Mouse (Mus musculus) limb, embryonic 14.5 days (tissue): ENCODE results near the gene Hnrnph2. TPM values are rescaled to one million over a fixed set of nuclear protein-coding genes. Genes with fewer than 3 reads are reported as not detected.

Source experiments
- ATAC-seq: fragments of 200-750 bp; cut with Nextera tagmentation; 2 replicates; pipeline ENCODE4 v1.8.0; 2017; ENCODE audit warnings: low read depth, moderate number of reproducible peaks, moderate TSS enrichment; ENCODE audit not compliant: low FRiP score
- DNase-seq: peaks from one replicate; pipeline ENCODE4 v3.0.0-alpha.2; 2015; ENCODE audit warnings: low spot score
- H3K27ac ChIP-seq: fragments of 300-500 bp; sonication (generic); replicated peaks from 2 replicates; pipeline ENCODE4 v1.5.1; 2014; ENCODE audit warnings: low read depth, mild to moderate bottlenecking, low read length, moderate library complexity, mixed read lengths
- H3K27me3 ChIP-seq: fragments of 300-500 bp; sonication (generic); 2 replicates; pipeline ENCODE4 v1.6.1; 2014; ENCODE audit warnings: low read length, mixed read lengths; ENCODE audit not compliant: control insufficient read depth, insufficient read depth
- H3K36me3 ChIP-seq: fragments of 300-500 bp; sonication (generic); 2 replicates; pipeline ENCODE4 v1.6.1; 2014; ENCODE audit warnings: mild to moderate bottlenecking, low read length, moderate library complexity, mixed read lengths; ENCODE audit not compliant: control insufficient read depth, insufficient read depth
- H3K4me1 ChIP-seq: fragments of 300-500 bp; sonication (generic); 2 replicates; pipeline ENCODE4 v1.6.1; 2014; ENCODE audit warnings: antibody characterized with exemption, low read length, mixed read lengths; ENCODE audit not compliant: control insufficient read depth, insufficient read depth
- H3K4me2 ChIP-seq: fragments of 300-500 bp; sonication (generic); replicated peaks from 2 replicates; pipeline ENCODE4 v1.6.1; 2014; ENCODE audit warnings: low read depth, mild to moderate bottlenecking, low read length, moderate library complexity; ENCODE audit not compliant: severe bottlenecking
- H3K4me3 ChIP-seq: fragments of 300-500 bp; sonication (generic); replicated peaks from 2 replicates; pipeline ENCODE4 v1.5.1; 2014; ENCODE audit warnings: low read length
- H3K9ac ChIP-seq: fragments of 300-500 bp; sonication (generic); 2 replicates; pipeline ENCODE4 v1.6.1; 2014; ENCODE audit warnings: mild to moderate bottlenecking, low read depth, low read length, moderate library complexity; ENCODE audit not compliant: severe bottlenecking
- H3K9me3 ChIP-seq: fragments of 300-500 bp; sonication (generic); 2 replicates; pipeline ENCODE4 v1.6.1; 2016; ENCODE audit warnings: low read length; ENCODE audit not compliant: control insufficient read depth
- POLR2A ChIP-seq: fragments of 200-500 bp; IDR thresholded peaks from 2 replicates; pipeline ENCODE4 v1.8.0; 2012; ENCODE audit warnings: inconsistent platforms, mild to moderate bottlenecking, moderate library complexity, borderline replicate concordance; ENCODE audit not compliant: insufficient read depth, insufficient read length; ENCODE audit errors: extremely low read depth
- WGBS: fragments of 180-500 bp; shearing (Covaris S2); extraction: QIAGEN DNeasy Blood & Tissue Kit; methylation state at CpG from one replicate; pipeline ENCODE4 v1.1.7; 2014; 5-methylcytosine and 5-hydroxymethylcytosine counted together
- polyA plus RNA-seq, 2 experiments: library from polyadenylated mRNA; depleted of rRNA in 1 of 2; stranded (reverse) in 1 of 2; unstranded in 1 of 2; fragments of >200 nt; fragmentation: Nextera tagmentation in 1 of 2; extraction: Ambion mirVana in 1 of 2; gene quantifications; 2 replicates each; pipeline versions ENCODE4 v1.2.1 to v1.2.3; 2012 to 2014

The Hnrnph2 gene
- polyA plus RNA-seq, 2 experiments = 87.2 to 91.5 TPM

GRCm38 (mm10) chrX:134635111-134635510 lies 34.1 kb downstream of the Hnrnph2 start:
- H3K4me2 ChIP-seq = no peak overlapping the region
- no peaks in the 10 kb centered on the region for H3K27me3 ChIP-seq
- ATAC-seq = no peak
- no peak overlapping the region for H3K9ac ChIP-seq
- H3K4me1 ChIP-seq = no peaks in the 10 kb centered on the region
- no peak overlapping the region for H3K27ac ChIP-seq
- H3K36me3 ChIP-seq = no peaks in the 10 kb centered on the region
- 30% methylated on average over 3 of the region's 3 CpGs for WGBS
- no peak for TF ChIP-seq POLR2A
- no peak for DNase-seq
- H3K4me3 ChIP-seq = no peak overlapping the region
- H3K9me3 ChIP-seq = no peaks in the 10 kb centered on the region

DNA sequence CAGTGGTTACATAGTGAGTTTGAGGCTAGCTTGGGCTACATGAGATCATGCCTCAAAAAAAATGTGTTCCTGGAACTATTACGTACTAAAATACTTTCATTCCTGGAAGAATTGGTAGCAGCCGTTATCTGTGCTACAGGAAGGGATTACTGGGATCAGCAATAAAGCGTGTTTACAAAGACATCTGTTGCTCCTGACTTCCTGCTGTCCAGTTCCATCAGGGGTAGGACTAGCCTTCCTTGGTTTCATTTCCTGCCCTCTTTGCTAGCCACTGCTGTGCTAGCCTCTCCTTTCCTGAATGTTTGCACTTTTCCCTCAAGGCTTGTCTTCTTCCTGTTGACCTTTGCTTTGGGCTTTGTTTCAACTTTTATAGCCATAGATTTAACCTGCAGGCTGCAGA lies 34.9 kb downstream of the Hnrnph2 start:
- Histone ChIP-seq H3K9ac (no peak overlapping the region), H3K27me3 (no peaks in the 10 kb centered on the region), H3K27ac (no peak overlapping the region), H3K4me1 (no peaks in the 10 kb centered on the region), H3K4me3 (no peak overlapping the region), H3K4me2 (no peak overlapping the region), H3K9me3 (no peaks in the 10 kb centered on the region), H3K36me3 (no peaks in the 10 kb centered on the region)
- no peak for DNase-seq
- no peak for ATAC-seq
- 65% methylated on average over 3 of the region's 3 CpGs for WGBS
- no peak for TF ChIP-seq POLR2A

DNA sequence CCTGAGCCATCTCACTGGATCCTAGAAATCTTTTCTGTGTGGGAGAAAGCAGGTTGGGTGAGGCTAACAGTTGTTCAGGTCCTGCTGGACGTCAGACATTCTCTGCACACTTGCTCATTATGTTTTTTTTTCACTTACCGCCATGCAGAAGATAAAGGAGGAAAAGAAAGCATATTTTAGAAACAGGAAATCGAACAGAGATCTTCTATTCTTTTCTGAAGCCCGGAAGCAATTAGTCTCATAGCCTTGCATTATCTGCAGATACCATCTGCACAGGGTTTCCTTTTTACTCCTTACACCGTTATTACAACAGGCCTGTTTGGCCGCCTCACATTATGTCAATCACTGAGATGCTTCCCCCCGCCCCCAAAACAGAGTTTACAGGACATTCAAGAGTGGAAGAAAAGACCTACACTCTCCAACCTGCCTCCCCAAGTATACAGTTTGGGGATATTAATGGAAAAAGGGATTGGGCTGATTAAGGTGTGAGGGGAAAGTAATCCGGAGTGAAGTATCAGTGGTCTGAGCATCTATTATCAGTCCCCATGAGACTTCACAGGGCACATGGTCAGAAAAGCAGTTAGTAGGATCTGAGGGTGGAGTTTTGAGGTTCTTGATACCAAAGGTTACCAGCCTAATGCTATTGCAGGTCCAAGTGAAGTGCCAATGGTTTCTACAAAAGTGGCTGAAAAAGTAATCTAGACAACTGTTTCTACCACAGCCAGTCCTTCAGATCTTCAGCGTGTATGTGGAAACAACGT lies 40.2 kb downstream of the Hnrnph2 start:
- Histone ChIP-seq H3K36me3 (no peaks in the 10 kb centered on the region), H3K27me3 (no peaks in the 10 kb centered on the region), H3K9ac (no peak overlapping the region), H3K27ac (no peak overlapping the region), H3K9me3 (no peaks in the 10 kb centered on the region), H3K4me3 (no peak overlapping the region), H3K4me1 (no peaks in the 10 kb centered on the region), H3K4me2 (no peak overlapping the region)
- ATAC-seq (no peak), DNase-seq (no peak)
- TF ChIP-seq POLR2A = no peak
- 71% methylated on average over 10 of the region's 10 CpGs for whole genome bisulfite sequencing

GRCm38 (mm10) chrX:134646338-134646737 lies 45.4 kb downstream of the Hnrnph2 start:
- DNase-seq (no peak), ATAC-seq (no peak)
- no peaks in the 10 kb centered on the region for H3K9me3 ChIP-seq
- no peak overlapping the region for H3K4me3 ChIP-seq
- no peak for TF ChIP-seq POLR2A
- no peaks in the 10 kb centered on the region for H3K27me3 ChIP-seq
- no peaks in the 10 kb centered on the region for H3K4me1 ChIP-seq
- WGBS = 90% methylated on average over 1 of the region's 1 CpGs
- no peak overlapping the region for H3K9ac ChIP-seq
- H3K4me2 ChIP-seq = no peak overlapping the region
- H3K36me3 ChIP-seq = no peaks in the 10 kb centered on the region
- H3K27ac ChIP-seq = no peak overlapping the region

- no peak overlapping the region for H3K27ac ChIP-seq
- no peak for ATAC-seq
- 63% methylated on average over 8 of the region's 8 CpGs for WGBS
Measured at GRCm38 (mm10) chrX:134647421-134647820, 46.4 kb downstream of the Hnrnph2 start.

More at GRCm38 (mm10) chrX:134647421-134647820, 46.4 kb downstream of the Hnrnph2 start:
- Histone ChIP-seq H3K4me1 (no peaks in the 10 kb centered on the region), H3K9me3 (no peaks in the 10 kb centered on the region), H3K9ac (no peak overlapping the region), H3K4me2 (no peak overlapping the region), H3K36me3 (no peaks in the 10 kb centered on the region), H3K4me3 (no peak overlapping the region), H3K27me3 (no peaks in the 10 kb centered on the region)
- TF ChIP-seq POLR2A = no peak
- DNase-seq = no peak
